Mouse (Mus musculus) lung, embryonic 16.5 days (tissue): ENCODE data around the gene Rtn4rl2. TPM values are rescaled to one million over a fixed set of nuclear protein-coding genes. Genes with fewer than 3 reads are reported as not detected.

Experiments used
- ATAC-seq: fragments of 200-750 bp; cut with Nextera tagmentation; 2 replicates; pipeline ENCODE4 v1.8.0; 2017; ENCODE audit warnings: low read depth, mild to moderate bottlenecking, moderate library complexity
- H3K27ac ChIP-seq: fragments of 300-500 bp; sonication (generic); 2 replicates; pipeline ENCODE4 v1.5.1; 2014; ENCODE audit warnings: mild to moderate bottlenecking, control low read depth, low read length
- H3K27me3 ChIP-seq: fragments of 300-500 bp; sonication (generic); 2 replicates; pipeline ENCODE4 v1.6.1; 2014; ENCODE audit warnings: low read depth, low read length, mixed read lengths; ENCODE audit not compliant: control insufficient read depth, insufficient read depth
- H3K36me3 ChIP-seq: fragments of 300-500 bp; sonication (generic); 2 replicates; pipeline ENCODE4 v1.6.1; 2014; ENCODE audit warnings: low read length; ENCODE audit not compliant: control insufficient read depth, insufficient read depth
- H3K4me1 ChIP-seq: fragments of 300-500 bp; sonication (generic); replicated peaks from 2 replicates; pipeline ENCODE4 v1.6.1; 2014; ENCODE audit warnings: low read length, mixed read lengths; ENCODE audit not compliant: control insufficient read depth, insufficient read depth
- H3K4me2 ChIP-seq: fragments of 300-500 bp; sonication (generic); 2 replicates; pipeline ENCODE4 v1.6.1; 2014; ENCODE audit warnings: low read depth, low read length, control low read depth
- H3K4me3 ChIP-seq: fragments of 300-500 bp; sonication (generic); 2 replicates; pipeline ENCODE4 v1.5.1; 2014; ENCODE audit warnings: mild to moderate bottlenecking, low read length, control low read depth
- H3K9ac ChIP-seq: fragments of 300-500 bp; sonication (generic); 2 replicates; pipeline ENCODE4 v1.6.1; 2014; ENCODE audit warnings: low read length, control low read depth
- H3K9me3 ChIP-seq: fragments of 300-500 bp; sonication (generic); 2 replicates; pipeline ENCODE4 v1.6.1; 2016; ENCODE audit warnings: low read length; ENCODE audit not compliant: control insufficient read depth
- WGBS: fragments of 180-500 bp; shearing (Covaris S2); extraction: QIAGEN DNeasy Blood & Tissue Kit; methylation state at CpG from one replicate; pipeline ENCODE4 v1.1.7; 2014; 5-methylcytosine and 5-hydroxymethylcytosine counted together
- polyA plus RNA-seq: library from polyadenylated mRNA; unstranded; fragments of >200 nt; fragmentation: Nextera tagmentation; extraction: Ambion mirVana; gene quantifications from 2 replicates; pipeline ENCODE4 v1.2.1, GENCODE M21; 2015

Gene Rtn4rl2
- polyA plus RNA-seq, 1 experiment from 2014 or later: 0.31 TPM

DNA sequence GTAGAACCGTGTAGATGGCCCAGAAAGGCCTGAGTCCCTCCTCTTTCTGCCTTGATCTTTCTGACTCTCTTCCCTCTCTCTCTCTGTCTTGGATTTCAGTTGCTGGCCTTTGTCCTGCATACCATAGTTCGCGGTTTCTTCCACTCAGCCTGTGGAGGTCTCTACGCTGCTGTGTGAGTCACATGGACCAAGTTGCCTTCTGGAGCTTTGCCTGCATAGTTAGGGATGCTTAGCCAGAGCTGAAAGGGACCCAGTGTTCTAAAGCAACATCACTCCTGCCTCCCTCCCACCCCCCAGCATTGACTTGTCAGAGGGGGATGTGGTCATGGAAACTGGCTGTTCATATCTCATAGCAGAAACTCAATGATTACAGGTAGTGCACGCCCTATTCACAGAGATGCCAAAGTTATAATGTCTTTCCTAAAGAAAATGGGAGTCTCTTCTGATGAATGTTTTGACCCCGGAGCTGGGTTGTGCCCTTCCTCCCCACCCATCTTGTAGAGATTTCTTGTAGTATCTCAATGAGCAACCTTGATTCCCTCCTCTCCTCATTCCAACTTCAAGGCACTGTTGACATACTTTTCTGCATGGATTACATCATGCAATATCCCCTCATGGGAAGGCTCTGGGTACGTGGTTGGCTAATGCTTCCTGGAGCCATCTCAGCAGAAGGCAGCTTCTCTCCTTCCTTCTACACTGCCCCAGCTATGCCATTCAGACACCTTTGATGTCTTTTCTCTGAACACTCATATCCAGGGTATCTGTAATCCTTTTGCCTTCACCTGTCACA is 26.3 kb downstream of the Rtn4rl2 start:
- H3K9me3 ChIP-seq: no peaks in the 10 kb centered on the region
- H3K4me1 ChIP-seq: no peaks in the 10 kb centered on the region
- WGBS: 85% methylated on average over 7 of the region's 7 CpGs
- no peak; the same call in 1 of the 2 replicates for ATAC-seq
- no peak overlapping the region for H3K4me2 ChIP-seq
- H3K36me3 ChIP-seq: peaks cover 8% of the 10 kb centered on the region
- H3K27me3 ChIP-seq: no peaks in the 10 kb centered on the region
- no peak overlapping the region for H3K9ac ChIP-seq
- no peak overlapping the region for H3K27ac ChIP-seq
- H3K4me3 ChIP-seq: no peak overlapping the region

DNA sequence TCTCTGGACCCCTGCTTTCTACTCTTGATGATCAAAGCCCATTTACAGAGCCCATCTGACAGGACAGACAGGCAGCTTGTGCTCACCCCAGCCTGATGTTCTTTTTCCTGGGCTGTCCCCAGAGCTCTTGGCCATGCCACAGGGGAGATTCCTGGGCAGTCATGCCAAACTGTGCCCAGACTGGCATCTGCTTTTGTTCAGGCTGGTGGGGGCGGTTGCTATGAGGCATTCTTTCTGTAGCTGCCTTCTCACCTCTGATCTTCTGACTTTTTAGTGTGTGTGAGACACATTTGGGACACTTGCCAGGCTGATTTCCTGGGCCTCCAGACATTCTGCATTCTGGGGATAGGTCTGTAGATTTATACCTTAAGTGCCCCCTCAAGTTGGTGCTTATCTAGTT is 28.0 kb downstream of the Rtn4rl2 start:
- 85% methylated on average over 1 of the region's 1 CpGs for WGBS
- ATAC-seq: no peak
- peaks cover 8% of the 10 kb centered on the region for H3K36me3 ChIP-seq

DNA sequence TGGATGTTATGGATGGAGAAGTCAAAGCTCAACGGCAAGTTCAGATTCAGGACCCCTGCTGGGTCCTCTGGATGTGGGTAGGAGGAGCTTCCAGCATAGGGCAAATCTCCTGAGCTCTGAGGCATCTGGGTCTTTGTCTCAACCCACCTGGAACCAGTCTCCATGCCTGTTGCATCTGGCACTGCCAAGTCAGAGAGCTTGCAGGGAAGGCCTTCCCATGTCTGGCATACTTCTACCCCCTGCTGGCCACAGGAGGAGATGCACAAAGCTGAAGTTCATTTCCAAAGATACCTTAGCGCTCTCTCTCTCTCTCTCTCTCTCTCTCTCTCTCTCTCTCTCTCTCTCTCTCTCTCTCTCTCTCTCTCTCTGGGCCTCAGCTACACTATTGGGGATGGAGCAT is 30.8 kb downstream of the Rtn4rl2 start:
- no peak overlapping the region for H3K4me3 ChIP-seq
- H3K36me3 ChIP-seq: peaks cover 5% of the 10 kb centered on the region
- WGBS: 45% methylated on average over 2 of the region's 2 CpGs
- no peak overlapping the region for H3K27ac ChIP-seq
- H3K4me1 ChIP-seq: peaks cover 7% of the 10 kb centered on the region; the same call in 1 of the 2 replicates
- no peak for ATAC-seq
- H3K27me3 ChIP-seq: no peaks in the 10 kb centered on the region
- no peaks in the 10 kb centered on the region for H3K9me3 ChIP-seq
- H3K9ac ChIP-seq: no peak overlapping the region
- no peak overlapping the region for H3K4me2 ChIP-seq

More for the DNA sequence above, 28.0 kb downstream of the Rtn4rl2 start:
- Histone ChIP-seq H3K4me1 (no peaks in the 10 kb centered on the region), H3K9ac (no peak overlapping the region), H3K4me2 (no peak overlapping the region), H3K27me3 (no peaks in the 10 kb centered on the region), H3K4me3 (no peak overlapping the region), H3K27ac (no peak overlapping the region), H3K9me3 (no peaks in the 10 kb centered on the region)

DNA sequence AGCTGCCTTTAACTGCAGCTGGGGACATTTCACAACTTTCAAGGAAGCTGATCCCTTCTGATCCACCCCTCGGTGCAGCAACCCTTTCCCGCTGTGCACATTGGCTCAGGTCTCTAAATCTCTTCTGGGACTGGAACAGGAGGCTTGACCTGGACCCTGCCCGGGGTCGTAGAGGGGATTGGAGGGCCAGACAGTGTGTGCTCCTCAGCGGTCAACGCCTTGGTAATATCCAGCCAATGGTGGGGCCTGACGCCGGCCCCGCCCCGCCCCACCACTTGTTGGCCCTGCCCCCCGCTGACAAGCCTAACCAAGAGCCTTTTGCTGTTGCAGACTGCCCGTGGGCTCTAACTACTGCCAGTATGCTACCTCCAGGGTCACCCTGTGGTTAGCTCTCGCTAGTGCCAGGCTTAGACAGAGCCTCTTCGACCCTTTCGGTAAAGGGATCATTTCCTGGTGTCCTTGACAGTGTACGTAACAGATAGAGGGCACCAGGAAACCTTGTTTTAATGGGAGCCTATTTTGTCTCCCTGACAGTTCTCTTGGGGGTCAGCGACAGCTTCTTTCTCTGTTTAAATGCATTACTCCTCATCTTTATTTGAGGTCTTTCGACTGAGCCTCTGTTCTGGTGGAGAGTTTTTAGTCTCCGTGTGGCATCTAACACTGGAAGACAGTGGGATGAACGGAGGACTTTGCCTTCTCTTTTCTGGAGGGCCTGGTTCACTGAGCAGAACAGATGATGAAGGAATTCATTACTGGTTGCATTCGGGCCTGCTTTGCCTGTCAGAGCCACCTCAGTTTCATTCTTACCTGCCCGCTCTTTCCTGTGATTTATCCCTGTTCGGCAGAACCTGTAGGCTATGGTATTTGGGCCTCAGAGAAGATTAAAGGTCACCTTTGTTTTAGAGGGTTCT is 35.1 kb downstream of the Rtn4rl2 start:
- peak; percentile 86 for ATAC-seq
- peaks cover 4% of the 10 kb centered on the region for H3K36me3 ChIP-seq

DNA sequence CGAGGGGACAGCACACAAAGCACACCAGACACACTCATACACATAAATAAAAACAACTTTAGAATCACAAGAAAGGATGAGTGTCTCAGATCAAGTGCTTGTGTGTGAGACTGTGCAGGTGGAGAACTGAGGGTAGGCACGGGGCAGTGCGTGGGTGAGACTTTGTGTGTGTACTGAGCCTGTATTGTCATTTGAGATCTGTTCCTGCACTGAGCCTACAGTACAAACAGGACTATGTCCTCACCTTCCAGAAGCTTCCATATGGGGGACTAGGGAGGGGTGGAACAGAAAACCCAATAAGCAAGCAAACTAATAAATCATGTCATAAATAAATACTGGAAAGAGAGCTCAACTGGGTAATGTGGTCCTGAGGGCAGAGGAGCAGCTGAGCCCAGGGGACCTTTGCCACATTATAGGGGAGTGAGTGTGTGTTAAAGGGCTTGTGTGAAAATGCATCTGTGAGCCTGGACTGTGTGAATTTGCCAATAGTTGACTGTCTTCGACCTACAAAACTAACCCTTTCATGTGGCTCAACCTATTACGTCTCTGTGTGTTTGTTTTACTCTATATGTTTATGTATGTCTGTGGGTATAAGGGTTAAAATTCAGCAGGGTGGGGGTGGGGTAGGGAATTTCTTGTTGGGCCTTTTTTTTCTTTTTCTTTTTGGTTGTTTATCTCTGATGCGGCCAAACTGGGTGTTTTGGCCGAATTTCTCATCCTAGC is 35.9 kb downstream of the Rtn4rl2 start:
- H3K9me3 ChIP-seq: no peaks in the 10 kb centered on the region
- peak overlapping the region; percentile 34 for H3K4me3 ChIP-seq
- H3K27ac ChIP-seq: peak overlapping the region; percentile 72
- no peak overlapping the region for H3K9ac ChIP-seq
- H3K27me3 ChIP-seq: no peaks in the 10 kb centered on the region
- peak overlapping the region; percentile 58 for H3K4me2 ChIP-seq
- peaks cover 4% of the 10 kb centered on the region for H3K36me3 ChIP-seq
- 34% methylated on average over 7 of the region's 7 CpGs for WGBS
- peaks cover 12% of the 10 kb centered on the region for H3K4me1 ChIP-seq
- peak; percentile 69 for ATAC-seq

More for the DNA sequence above, 35.1 kb downstream of the Rtn4rl2 start:
- Histone ChIP-seq H3K27me3 (no peaks in the 10 kb centered on the region), H3K4me1 (peaks cover 12% of the 10 kb centered on the region), H3K4me3 (peak overlapping the region; percentile 34), H3K27ac (peak overlapping the region; percentile 72), H3K9me3 (no peaks in the 10 kb centered on the region), H3K4me2 (peak overlapping the region; percentile 58), H3K9ac (peak overlapping the region; percentile 26; the same call in 1 of the 2 replicates)
- 30% methylated on average over 23 of the region's 23 CpGs for WGBS

DNA sequence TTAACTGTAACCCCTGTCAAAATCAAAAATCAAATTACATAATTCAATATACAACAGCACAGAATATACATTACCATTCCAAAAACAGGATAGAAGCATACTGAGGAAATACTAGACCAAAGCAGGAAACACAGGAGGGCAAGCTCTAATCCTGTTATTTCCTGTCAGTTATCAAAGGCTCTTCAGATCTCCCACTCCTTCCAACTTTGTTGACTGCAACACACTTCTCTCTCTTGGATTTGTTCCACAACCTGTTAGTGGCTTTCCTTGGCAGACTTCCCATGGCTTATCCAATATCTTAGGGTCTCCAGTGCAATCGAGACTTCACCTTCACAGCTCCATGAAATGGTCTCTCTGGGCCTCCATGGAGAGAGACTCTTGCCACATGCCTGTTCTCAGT is 41.3 kb downstream of the Rtn4rl2 start:
- Histone ChIP-seq H3K27me3 (no peaks in the 10 kb centered on the region), H3K36me3 (peaks cover 4% of the 10 kb centered on the region; the same call in 1 of the 2 replicates), H3K9ac (no peak overlapping the region), H3K4me3 (no peak overlapping the region), H3K27ac (no peak overlapping the region), H3K9me3 (no peaks in the 10 kb centered on the region), H3K4me1 (peaks cover 12% of the 10 kb centered on the region), H3K4me2 (no peak overlapping the region)
- no peak for ATAC-seq
- WGBS: 33% methylated on average over 1 of the region's 1 CpGs

DNA sequence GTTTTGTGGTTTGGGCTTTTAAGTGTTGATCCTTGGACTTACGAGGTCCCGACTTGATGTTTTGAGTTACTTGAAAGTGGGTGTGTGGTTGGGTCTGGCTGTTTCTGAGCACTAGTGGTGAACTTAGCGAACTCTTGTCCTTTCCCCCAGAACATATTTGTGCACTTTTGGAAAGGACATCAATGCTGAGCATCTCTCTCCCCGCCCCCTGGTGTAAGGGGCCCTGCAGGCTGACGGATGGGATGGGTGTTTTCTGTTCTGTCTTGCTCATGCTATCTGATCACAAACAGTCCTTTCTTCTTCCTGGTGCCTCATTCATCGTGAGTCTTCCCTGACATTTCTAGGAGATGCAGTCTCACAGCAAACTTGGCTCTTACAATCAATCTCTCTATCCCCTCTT is 42.9 kb downstream of the Rtn4rl2 start:
- Histone ChIP-seq H3K9me3 (no peaks in the 10 kb centered on the region), H3K4me3 (no peak overlapping the region), H3K27me3 (0 out of 2 replicates have a peak, but pooled peaks cover 2% of the 10 kb centered on the region), H3K4me1 (peaks cover 19% of the 10 kb centered on the region), H3K4me2 (no peak overlapping the region), H3K27ac (no peak overlapping the region), H3K36me3 (no peaks in the 10 kb centered on the region; the same call in 1 of the 2 replicates), H3K9ac (no peak overlapping the region)
- 67% methylated on average over 6 of the region's 6 CpGs for WGBS
- ATAC-seq: no peak

DNA sequence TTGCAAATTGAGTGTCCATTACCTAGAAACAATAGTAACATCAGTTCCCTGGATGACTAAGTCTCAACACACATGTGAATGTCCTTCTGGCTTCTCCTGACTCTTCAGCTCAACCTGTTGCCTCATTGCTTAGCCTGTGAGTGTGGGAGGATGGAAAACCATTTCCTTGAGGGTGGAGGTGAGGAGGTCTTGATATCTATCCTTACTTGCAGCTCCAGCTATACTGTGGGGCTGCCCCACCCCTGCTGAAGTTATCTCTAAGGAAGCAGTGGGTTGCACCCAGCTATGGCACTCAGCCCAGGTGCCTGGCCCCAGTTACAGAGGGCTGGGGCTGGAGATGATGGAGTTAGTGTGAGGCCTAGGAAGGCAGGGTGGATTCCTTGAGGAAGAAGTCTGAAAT is 44.6 kb downstream of the Rtn4rl2 start:
- H3K9me3 ChIP-seq: no peaks in the 10 kb centered on the region
- peaks cover 8% of the 10 kb centered on the region; the same call in 1 of the 2 replicates for H3K27me3 ChIP-seq
- peaks cover 24% of the 10 kb centered on the region for H3K4me1 ChIP-seq
- peak overlapping the region; percentile 97; the same call in 1 of the 2 replicates for H3K4me2 ChIP-seq
- H3K27ac ChIP-seq: no peak overlapping the region
- H3K9ac ChIP-seq: no peak overlapping the region
- H3K36me3 ChIP-seq: no peaks in the 10 kb centered on the region; the same call in 1 of the 2 replicates
- H3K4me3 ChIP-seq: no peak overlapping the region; the same call in 1 of the 2 replicates
- ATAC-seq: no peak
